Mouse (Mus musculus) testis, adult 2 months (tissue): Measurements from ENCODE around the gene Gm20388. TPM values are rescaled to one million over a fixed set of nuclear protein-coding genes. Genes with fewer than 3 reads are reported as not detected.

Experiments used
- H3K27ac ChIP-seq: fragments of 200-500 bp; 2 replicates; pipeline ENCODE4 v1.5.1; 2012; ENCODE audit warnings: low read depth, low read length; ENCODE audit not compliant: control insufficient read depth, insufficient read depth
- H3K27me3 ChIP-seq: fragments of 200-500 bp; 2 replicates; pipeline ENCODE4 v1.6.1; 2012; ENCODE audit warnings: mild to moderate bottlenecking, low read length, moderate library complexity; ENCODE audit not compliant: control insufficient read depth, insufficient read depth
- H3K36me3 ChIP-seq: fragments of 200-500 bp; 2 replicates; pipeline ENCODE4 v1.6.1; 2012; ENCODE audit warnings: mild to moderate bottlenecking, low read length; ENCODE audit not compliant: control insufficient read depth, insufficient read depth
- H3K4me1 ChIP-seq: fragments of 200-500 bp; 2 replicates; pipeline ENCODE4 v1.6.1; 2012; ENCODE audit warnings: low read length; ENCODE audit not compliant: control insufficient read depth, insufficient read depth
- H3K4me3 ChIP-seq: fragments of 200-500 bp; 2 replicates; pipeline ENCODE4 v1.5.1; 2012; ENCODE audit warnings: low read depth, mild to moderate bottlenecking, low read length, moderate library complexity, mixed read lengths; ENCODE audit not compliant: control insufficient read depth
- CTCF ChIP-seq: fragments of 200-500 bp; IDR thresholded peaks from 2 replicates; pipeline ENCODE4 v1.5.1; 2012; ENCODE audit warnings: low read depth, mild to moderate bottlenecking, inconsistent platforms, low read length, moderate library complexity; ENCODE audit not compliant: control insufficient read depth, insufficient read depth, insufficient replicate concordance
- POLR2A ChIP-seq: fragments of 200-500 bp; IDR thresholded peaks from 2 replicates; pipeline ENCODE4 v1.6.1; 2012; ENCODE audit warnings: low read depth, mild to moderate bottlenecking, inconsistent platforms, low read length, moderate library complexity; ENCODE audit not compliant: control insufficient read depth
- polyA plus RNA-seq: library from polyadenylated mRNA; depleted of rRNA; stranded (reverse); fragments of >200 nt; gene quantifications from 2 replicates; pipeline ENCODE4 v1.2.3, GENCODE M21; 2012

The Gm20388 gene
- polyA plus RNA-seq, 1 experiment = 5.6 TPM

DNA sequence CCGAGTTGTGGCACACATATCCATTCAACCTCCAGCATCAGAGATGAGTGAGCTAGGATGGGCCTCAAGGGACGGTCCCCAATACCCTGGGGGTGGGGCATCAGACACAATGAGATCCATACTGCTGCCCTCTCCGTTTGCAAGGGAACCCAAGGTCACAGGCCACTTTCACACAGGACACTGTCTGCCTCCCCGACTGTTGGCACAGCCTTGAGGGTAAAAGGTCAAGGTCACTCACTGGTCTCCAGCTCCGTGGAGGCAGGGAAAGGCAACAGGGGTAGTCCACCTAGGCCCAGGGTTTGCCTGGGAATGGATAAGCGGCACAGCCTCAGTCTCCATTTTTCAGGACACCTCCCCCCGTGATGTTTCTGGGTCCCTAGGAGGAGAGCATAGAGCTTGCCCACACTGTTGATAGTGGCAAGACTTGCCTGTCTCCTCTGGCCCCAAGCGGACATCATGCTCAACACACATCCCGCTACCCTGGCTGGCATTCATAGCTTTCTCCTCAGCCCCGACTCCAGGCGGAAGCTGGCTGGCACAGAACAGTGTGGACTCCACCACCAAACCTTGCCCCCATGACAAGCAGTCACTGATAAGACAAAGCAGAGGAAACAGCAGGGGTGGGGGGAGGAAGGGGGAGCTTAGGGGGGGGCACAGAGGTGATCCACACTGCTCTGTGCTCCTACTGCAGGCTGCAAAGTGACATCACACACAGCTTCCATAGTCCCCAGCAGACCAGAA is 2364.2 kb downstream of the Gm20388 start:
- H3K4me3 ChIP-seq = no peak overlapping the region
- H3K27ac ChIP-seq = no peak overlapping the region
- TF ChIP-seq CTCF (no peak), POLR2A (no peak)
- peaks cover 3% of the 10 kb centered on the region; the same call in 1 of the 2 replicates for H3K4me1 ChIP-seq
- H3K36me3 ChIP-seq = no peaks in the 10 kb centered on the region
- no peaks in the 10 kb centered on the region for H3K27me3 ChIP-seq

DNA sequence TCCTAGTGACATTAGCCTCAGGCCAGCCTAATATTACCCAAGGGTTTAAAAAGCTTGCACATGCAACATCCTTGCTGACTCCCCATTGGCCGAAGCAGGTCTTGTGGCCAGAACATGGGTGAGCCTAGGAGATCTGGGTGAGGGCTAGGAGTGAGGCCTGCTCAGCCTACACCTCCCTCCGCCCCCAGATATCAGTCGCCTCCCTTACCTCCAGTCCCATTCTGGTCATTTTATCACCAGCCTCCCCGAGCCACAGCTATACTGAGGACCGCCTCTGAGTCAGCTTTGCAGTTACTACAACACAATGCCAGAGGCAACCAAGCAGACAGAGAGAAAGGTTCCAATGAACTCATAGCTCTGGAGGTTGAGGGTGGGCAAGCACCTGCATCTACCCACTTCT is 2365.7 kb downstream of the Gm20388 start:
- H3K4me1 ChIP-seq = peaks cover 10% of the 10 kb centered on the region
- no peaks in the 10 kb centered on the region for H3K27me3 ChIP-seq

GRCm38 (mm10) chr8:122277204-122277995 is 2366.8 kb downstream of the Gm20388 start:
- Histone ChIP-seq H3K4me1 (peaks cover 13% of the 10 kb centered on the region), H3K36me3 (no peaks in the 10 kb centered on the region), H3K4me3 (no peak overlapping the region), H3K27me3 (no peaks in the 10 kb centered on the region), H3K27ac (no peak overlapping the region)
- TF ChIP-seq CTCF = no peak
- no peak for TF ChIP-seq POLR2A

More for the DNA sequence above, 2365.7 kb downstream of the Gm20388 start:
- H3K27ac ChIP-seq = no peak overlapping the region
- TF ChIP-seq POLR2A (no peak), CTCF (no peak)
- H3K36me3 ChIP-seq = no peaks in the 10 kb centered on the region
- no peak overlapping the region for H3K4me3 ChIP-seq

DNA sequence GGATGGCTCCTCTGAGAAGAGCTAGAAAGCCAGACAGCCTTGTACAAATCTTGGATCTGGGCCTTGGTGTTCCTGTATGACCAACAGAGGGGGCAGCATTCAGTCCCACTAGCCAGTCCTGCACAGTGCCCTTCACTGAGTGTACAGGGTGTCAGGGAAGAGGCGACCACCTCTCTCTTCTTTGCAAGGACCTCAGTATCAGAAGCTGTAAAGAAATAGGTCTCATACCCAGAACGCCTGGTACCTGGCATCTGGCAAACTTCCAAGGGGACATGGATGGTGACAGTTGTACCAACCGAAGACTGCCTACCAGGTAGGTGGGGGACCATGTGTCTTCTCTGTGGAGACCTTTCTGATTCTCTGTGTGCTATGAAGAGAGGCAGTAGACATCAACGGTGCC is 2369.5 kb downstream of the Gm20388 start:
- TF ChIP-seq CTCF (no peak), POLR2A (no peak)
- H3K4me3 ChIP-seq = no peak overlapping the region
- H3K27me3 ChIP-seq = no peaks in the 10 kb centered on the region
- H3K4me1 ChIP-seq = peaks cover 36% of the 10 kb centered on the region
- H3K36me3 ChIP-seq = no peaks in the 10 kb centered on the region
- no peak overlapping the region for H3K27ac ChIP-seq

GRCm38 (mm10) chr8:122280588-122281316 is 2370.1 kb downstream of the Gm20388 start:
- Histone ChIP-seq H3K4me3 (peak overlapping the region; percentile 52), H3K27ac (peak overlapping the region; percentile 65), H3K27me3 (no peaks in the 10 kb centered on the region), H3K36me3 (no peaks in the 10 kb centered on the region), H3K4me1 (peaks cover 36% of the 10 kb centered on the region)
- no peak for TF ChIP-seq CTCF
- TF ChIP-seq POLR2A = 0 out of 2 replicates have a peak, but pooled peaks have one; percentile 1

GRCm38 (mm10) chr8:122281317-122282034 is 2370.8 kb downstream of the Gm20388 start:
- H3K27ac ChIP-seq = peak overlapping the region; percentile 74
- H3K4me1 ChIP-seq = peaks cover 36% of the 10 kb centered on the region
- H3K36me3 ChIP-seq = no peaks in the 10 kb centered on the region
- H3K4me3 ChIP-seq = peak overlapping the region; percentile 69
- peak; percentile 35; the same call in 1 of the 2 replicates for TF ChIP-seq POLR2A
- 0 out of 2 replicates have a peak, but pooled peaks have one; percentile 5 for TF ChIP-seq CTCF
- no peaks in the 10 kb centered on the region for H3K27me3 ChIP-seq

DNA sequence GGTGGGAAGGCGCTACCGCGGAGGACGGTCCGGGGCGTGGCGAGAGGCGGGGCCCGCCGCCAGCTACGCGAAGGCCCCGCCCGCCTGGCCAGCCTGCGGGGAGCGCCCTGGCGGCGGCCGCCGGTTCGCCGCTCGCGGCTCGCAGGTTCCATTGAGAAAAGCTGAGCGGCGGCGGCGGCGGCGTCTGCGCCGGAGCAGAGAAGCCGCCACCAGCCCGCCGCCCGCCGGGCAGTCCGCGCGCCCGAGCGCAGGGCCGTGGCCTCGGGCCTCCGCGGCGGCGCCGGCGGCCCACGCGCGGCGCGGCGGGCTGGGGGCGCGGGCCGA is 2371.4 kb downstream of the Gm20388 start, which contains the start of gene Zfpm1:
TSS of gene Zfpm1 (plus strand) at position 107 of the 324 bp plus-strand sequence.
- H3K27ac ChIP-seq = peak within 1 kb of the TSS; percentile 74
- TF ChIP-seq POLR2A (peak; percentile 15; the same call in 1 of the 2 replicates), CTCF (no peak)
- peaks cover 36% of the 10 kb centered on the region for H3K4me1 ChIP-seq
- H3K4me3 ChIP-seq = peak within 1 kb of the TSS; percentile 69
- H3K36me3 ChIP-seq = no peaks in the 10 kb centered on the region
- no peaks in the 10 kb centered on the region for H3K27me3 ChIP-seq
